8 mouse cellular contexts compared by ENCODE assay signal in the genomic region with DNA sequence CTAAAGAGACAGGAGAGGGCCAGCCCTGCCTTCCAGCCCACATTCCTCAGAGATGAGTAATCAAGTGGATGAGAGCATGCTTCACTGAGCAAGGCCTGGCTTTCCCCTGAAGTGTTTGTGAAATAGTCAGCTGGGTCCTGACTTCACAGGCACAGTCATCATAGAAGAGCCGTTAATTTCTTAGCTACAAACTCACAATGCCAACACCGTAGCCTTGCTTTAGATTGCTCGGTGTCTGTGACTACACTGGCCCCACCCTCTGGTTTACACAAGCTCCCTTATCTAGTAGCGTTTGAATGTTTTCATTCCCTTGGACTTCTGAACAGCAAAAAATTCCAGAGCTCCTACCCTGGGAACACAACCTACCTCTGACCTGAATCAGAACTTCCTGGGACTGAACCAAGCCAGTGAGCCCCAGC. TPM values are rescaled to one million over a fixed set of nuclear protein-coding genes. Genes with fewer than 3 reads are reported as not detected.
DNase-seq lines count a peak whose midpoint lies in the region; ATAC-seq lines count a peak whose summit lies in the region.

No protein-coding gene starts in this region.

- H3K4me2 ChIP-seq in stomach, embryonic 14.5 days (replicated peaks; ENCODE audit: low read depth, low read length) = no peak overlapping the region

- peaks cover 54% of the 10 kb centered on the region for H3K4me1 ChIP-seq in heart, embryonic 10.5 days
- peaks cover 15% of the 10 kb centered on the region; the same call in 1 of the 2 replicates for H3K4me1 ChIP-seq in stomach, embryonic 14.5 days (ENCODE audit: control insufficient read depth, insufficient read depth, low read length)

- no peaks in the 10 kb centered on the region for H3K27me3 ChIP-seq in heart, embryonic 10.5 days (ENCODE audit: insufficient read depth, poor library complexity, severe bottlenecking)
- H3K27me3 ChIP-seq in stomach, embryonic 14.5 days (ENCODE audit: control insufficient read depth, insufficient read depth, low read length) = no peaks in the 10 kb centered on the region

- ATAC-seq in stomach, embryonic 14.5 days (ENCODE audit: insufficient number of reproducible peaks, insufficient read depth, low FRiP score, low read depth) = peak; percentile 67; the same call in 1 of the 2 replicates

- H3K9me3 ChIP-seq in heart, embryonic 10.5 days = no peaks in the 10 kb centered on the region
- no peaks in the 10 kb centered on the region for H3K9me3 ChIP-seq in stomach, embryonic 14.5 days (ENCODE audit: control insufficient read depth, low read depth, low read length)

- no peak overlapping the region for H3K9ac ChIP-seq in stomach, embryonic 14.5 days (replicated peaks; ENCODE audit: low read depth, low read length)

- H3K4me3 ChIP-seq in heart, embryonic 10.5 days = peak overlapping the region; percentile 27
- no peak overlapping the region for H3K4me3 ChIP-seq in stomach, embryonic 14.5 days (ENCODE audit: low read depth, low read length)

- DNase-seq in adrenal gland, adult 2 months = peak; percentile 71
- DNase-seq in adrenal gland, adult 18-20 months (ENCODE audit: low spot score in 2 of 2) = no peak
- peak; percentile 17 for DNase-seq in adrenal gland, adult 8-10 months
- peak; percentile 79 for DNase-seq in heart, embryonic 10.5 days (ENCODE audit: low spot score)
- peak; percentile 14 for DNase-seq in large intestine, adult 2 months (ENCODE audit: low read depth, low spot score)
- DNase-seq in right cerebral cortex, postnatal 14 days = no peak
- no peak for DNase-seq in thymus, postnatal 10 days (ENCODE audit: low spot score in 2 of 2)

- 5% methylated on average over 4 of the region's 4 CpGs for WGBS in heart, embryonic 10.5 days
- 12% methylated on average over 4 of the region's 4 CpGs for WGBS in large intestine, adult 2 months
- 13% methylated on average over 4 of the region's 4 CpGs for WGBS in stomach, embryonic 14.5 days

- peak overlapping the region; percentile 84 for H3K27ac ChIP-seq in heart, embryonic 10.5 days
- H3K27ac ChIP-seq in stomach, embryonic 14.5 days (ENCODE audit: low read length) = peak overlapping the region; percentile 48

- H3K36me3 ChIP-seq in heart, embryonic 10.5 days = peaks cover 27% of the 10 kb centered on the region
- no peaks in the 10 kb centered on the region for H3K36me3 ChIP-seq in stomach, embryonic 14.5 days (ENCODE audit: control insufficient read depth, insufficient read depth, low read length)

RNA-seq across cellular contexts. Expression of a gene that starts 11.4 kb away (rescaled TPM):
- 1 to 10 TPM; 3.0 to 4.1 TPM for total RNA-seq in adrenal gland, adult 2 months (2021)
- polyA plus RNA-seq in adrenal gland, adult 2 months (2012; rRNA removed) = 3.6 and 5.7 TPM in 2 replicates
- 10 to 100 TPM in 1 of 2 experiments, 1 to 10 TPM in 1; 4.0 to 10.9 TPM for total RNA-seq in adrenal gland, adult 18-20 months (2021)
- total RNA-seq in adrenal gland, adult 8-10 months (2022) = 10 to 100 TPM in 1 of 4 experiments, 1 to 10 TPM in 3; 3.5 to 11.2 (median 4.7) TPM
- polyA plus RNA-seq in heart, embryonic 10.5 days (2016; fragmentation: Nextera tagmentation; extraction: Ambion mirVana) = 66.8 and 109 TPM in 2 replicates
- polyA plus RNA-seq in large intestine, adult 2 months (2012; rRNA removed) = 17.9 and 29.1 TPM in 2 replicates
- 9.9 and 13.5 TPM in 2 replicates for polyA plus RNA-seq in stomach, embryonic 14.5 days (2014; fragmentation: Nextera tagmentation; extraction: Ambion mirVana)

Comparison
In these comparisons a context has a peak if more than half of its experiments do, and no peak if none do; other contexts are left out.
1. DNase-seq: peak in adrenal gland, adult 2 months (single experiment), adrenal gland, adult 8-10 months (single experiment), heart, embryonic 10.5 days (single experiment) and large intestine, adult 2 months (single experiment); none in adrenal gland, adult 18-20 months (0 of 2), right cerebral cortex, postnatal 14 days (single experiment) and thymus, postnatal 10 days (0 of 2).